Mouse (Mus musculus) MEL-GATA-1-ER (cell line): ENCODE results near the gene Foxn2.

Experiments
- DNase-seq: peaks from one replicate; pipeline ENCODE4 v3.0.0-alpha.2; 2012; ENCODE audit warnings: low read depth; ENCODE audit errors: extremely low read depth

Foxn2 gene

DNA sequence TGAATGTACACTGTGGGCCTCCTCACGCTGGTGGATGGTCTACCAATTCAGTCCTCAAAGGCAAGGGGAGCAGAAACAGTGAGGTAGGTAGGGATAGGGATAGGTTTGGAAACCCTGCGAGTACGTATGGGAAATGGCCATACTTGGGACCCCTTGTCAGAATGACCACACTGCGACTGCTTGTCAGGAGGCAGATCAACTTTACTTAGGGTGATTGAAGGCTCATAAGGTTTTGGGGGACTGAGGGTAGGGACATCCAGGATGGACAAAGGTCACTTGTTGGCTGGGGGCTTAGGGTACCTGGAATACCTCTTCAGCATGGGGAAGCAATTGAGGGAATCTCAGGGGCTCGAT, 51.6 kb downstream of the Foxn2 start:
- no peak for DNase-seq

- DNase-seq: no peak
Observed at GRCm38 (mm10) chr17:88493551-88493950, 53.0 kb downstream of the Foxn2 start.

DNA sequence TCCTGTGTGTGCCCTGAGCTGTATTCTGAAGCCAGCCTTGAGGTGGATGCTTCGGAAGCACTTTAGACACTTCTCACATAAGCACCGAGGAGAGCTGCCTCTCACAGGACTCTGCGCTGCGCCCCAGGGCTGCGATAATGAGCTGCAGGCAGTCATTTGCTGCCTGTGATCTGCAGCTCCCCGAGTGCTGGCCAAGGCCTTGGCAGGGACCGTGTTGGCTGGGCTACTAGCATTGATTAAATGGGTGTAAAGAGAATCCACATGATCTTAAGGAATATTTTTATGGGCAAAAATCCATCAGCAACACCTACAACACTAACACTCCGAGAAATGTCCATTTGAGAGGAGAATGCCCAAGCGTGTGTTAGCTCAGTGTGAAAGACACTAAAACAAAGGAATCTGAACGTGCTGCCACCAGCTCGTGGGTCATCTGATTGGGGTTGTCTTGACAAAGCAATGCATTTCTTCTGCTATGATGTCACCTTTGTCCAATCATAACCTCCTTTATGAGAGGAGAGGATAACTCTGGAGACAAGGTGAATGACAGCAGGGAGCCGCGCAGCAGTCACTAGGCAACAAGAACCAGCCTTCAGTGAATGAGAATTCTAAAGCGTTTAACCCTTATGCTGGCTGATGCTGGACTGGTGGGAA, 53.7 kb downstream of the Foxn2 start:
- no peak for DNase-seq

DNA sequence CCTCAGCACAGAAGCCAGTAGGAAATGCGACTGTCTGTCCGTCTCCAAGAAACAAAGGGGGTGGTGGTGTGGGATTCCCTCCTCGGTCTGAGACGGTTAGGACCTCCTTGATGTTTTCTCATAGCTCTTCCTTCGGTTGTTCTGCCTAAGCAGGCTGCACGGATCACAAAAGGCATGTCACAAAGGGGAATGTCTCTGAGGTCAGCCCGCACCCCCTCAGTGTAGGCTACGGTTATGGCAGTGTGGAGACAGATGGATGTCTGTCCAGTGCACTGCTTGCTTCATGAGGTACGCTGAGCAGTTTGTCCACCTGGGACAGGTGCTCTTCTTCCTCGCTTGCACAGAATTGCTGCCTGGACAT, 54.2 kb downstream of the Foxn2 start:
- DNase-seq: no peak

GRCm38 (mm10) chr17:88498090-88498682, 57.7 kb downstream of the Foxn2 start:
- no peak for DNase-seq

- DNase-seq: no peak
Observed at GRCm38 (mm10) chr17:88504056-88504455, 63.5 kb downstream of the Foxn2 start.

GRCm38 (mm10) chr17:88505275-88505723, 64.8 kb downstream of the Foxn2 start:
- DNase-seq: no peak

DNA sequence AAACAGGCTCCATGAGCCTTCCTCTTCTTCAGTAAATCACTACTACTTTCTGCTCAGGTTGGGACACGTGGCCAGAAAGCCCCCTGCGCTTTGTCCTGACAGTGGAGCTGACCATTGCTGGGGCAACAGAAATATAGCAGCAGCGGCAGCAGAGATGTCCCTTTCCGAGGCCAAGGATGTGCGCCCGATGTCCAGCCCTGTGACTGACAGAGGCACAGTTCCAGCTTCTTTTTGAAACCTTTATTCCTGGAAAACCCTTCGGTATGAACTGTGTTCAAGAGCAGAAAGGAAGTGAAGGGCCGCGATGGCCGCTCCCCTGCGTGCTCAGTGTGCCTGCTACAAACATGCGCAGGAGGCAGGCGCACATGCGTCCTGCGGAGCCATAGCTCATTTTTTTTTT, 65.4 kb downstream of the Foxn2 start:
- no peak for DNase-seq

DNA sequence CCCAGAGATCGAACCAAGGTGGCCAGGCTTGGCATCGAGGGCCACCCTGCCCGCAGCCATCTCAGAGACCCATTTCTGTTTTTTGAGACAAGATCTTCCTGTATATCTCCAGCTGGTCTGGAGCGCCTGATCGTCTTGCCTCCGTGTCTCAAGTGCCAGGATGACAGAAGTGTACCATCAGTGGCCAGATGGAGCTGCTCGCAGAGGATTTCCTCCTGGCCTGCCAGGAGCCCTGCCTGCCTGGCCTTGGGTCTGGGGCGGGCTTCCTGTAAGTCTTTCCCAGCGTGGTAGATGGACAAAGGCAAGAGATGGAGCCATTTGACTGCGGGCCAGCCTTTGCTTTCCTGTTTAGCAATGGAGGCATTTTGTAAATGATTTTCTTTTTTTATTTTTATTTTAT, 66.9 kb downstream of the Foxn2 start:
- DNase-seq: no peak

DNA sequence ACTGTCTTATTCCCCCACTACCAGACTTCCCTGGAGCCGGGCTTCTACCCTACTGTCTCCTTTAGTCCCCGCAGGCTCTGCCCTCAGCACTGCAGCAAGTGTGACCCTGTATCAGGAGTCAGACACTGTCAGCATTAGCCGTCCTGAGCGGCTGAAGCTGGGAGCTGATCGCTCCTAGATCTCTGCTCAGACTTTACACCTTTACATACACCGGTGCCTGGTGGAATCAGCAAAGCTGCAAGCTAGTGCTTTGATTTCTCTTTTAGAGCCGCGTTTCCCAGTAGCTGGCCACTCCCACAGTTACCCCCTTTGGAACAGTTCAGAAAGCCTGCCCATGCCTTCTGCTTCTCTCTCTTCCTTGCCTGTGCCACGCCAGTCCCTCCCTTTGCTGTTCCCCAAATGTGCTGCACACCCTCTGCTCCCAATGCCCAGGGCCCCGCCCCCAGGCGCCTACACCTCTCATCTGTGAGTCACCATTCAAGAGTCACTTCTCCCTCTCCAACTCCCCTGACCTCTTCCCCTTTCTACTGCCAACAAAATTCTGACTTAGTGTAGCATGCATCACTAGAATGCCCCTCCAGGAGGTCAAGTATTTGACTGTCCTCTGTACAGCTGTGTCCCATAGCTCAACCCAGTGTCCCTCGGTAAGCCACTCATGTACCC, 68.5 kb downstream of the Foxn2 start:
- DNase-seq: peak; percentile 82

DNA sequence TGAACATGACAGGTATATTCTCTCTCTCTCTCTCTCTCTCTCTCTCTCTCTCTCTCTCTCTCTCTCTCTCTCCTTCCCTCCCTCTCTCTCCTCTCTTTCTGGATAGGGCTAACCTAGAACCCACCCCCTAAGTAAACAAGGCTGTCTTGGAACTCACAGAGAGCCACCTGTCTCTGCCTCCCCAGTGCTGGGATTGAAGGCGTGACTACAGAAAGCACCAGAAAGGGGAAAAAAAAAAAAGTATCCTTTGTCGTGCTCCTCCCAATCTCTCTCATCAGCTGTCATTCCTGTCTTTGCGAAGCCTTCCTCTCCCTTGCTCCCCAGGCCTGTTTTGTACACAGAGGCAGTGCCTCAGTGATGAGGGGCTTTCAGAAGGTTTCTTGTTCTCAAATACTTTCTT, 69.5 kb downstream of the Foxn2 start:
- no peak for DNase-seq

DNA sequence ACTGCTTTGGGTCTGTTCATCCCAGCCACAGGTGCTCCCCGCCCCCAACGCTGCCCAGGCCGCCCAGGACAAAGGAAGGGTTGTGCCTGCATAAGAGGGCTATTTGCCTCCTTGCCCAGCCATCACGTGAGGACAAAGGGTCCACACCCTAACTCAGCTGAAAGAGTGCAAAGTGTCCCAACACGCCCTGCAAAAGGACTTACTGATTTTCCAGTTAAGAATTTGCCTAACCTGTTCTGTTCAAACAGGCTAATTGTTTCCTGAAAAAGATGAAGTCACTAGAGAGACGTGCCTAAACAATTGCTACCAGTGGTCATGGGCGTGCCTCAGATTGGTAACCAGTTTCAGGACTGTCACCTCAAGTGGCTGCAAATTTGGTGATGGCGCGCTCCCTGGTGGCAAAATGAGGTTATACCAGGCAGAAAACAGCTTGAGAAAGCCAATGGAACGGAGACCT, 70.6 kb downstream of the Foxn2 start:
- peak; percentile 77 for DNase-seq

DNA sequence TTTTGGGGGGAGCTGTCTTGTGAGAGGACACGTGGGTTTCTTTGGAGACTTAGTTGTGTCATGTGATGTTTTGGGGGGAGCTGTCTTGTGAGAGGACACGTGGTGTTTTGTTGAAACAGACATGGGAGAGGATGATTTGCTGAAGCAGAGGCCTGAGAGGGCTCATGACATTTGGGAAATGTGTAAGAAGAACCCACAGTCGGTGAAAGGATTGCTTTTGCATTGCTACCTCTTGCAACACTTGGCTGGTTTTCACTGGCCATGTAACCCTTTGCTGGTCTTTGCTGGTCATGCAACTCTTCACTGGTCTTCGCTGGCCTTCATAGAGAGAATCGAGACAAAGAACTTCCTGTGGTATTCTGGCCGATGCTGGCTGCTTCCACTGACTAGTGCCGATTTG, 76.0 kb downstream of the Foxn2 start:
- DNase-seq: no peak

DNA sequence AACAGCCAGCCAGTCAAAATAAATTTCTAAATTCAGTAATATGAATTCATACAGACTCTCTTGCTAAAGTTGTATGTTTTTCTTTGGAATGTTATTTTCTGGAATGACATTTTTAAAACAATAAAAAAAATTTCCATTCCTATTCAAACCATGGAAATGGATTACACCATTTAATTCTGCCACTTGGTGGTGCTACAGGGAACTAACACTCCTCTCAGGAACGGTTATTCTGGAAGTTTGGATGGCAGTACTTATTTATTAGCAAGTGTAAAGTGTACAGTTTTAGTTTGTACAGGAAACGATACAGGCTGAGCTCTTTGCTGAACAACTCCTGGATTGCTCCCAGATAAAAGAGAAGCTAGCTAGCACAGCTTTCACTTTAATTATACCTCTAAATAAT, 87.3 kb downstream of the Foxn2 start:
- peak; percentile 29 for DNase-seq

DNA sequence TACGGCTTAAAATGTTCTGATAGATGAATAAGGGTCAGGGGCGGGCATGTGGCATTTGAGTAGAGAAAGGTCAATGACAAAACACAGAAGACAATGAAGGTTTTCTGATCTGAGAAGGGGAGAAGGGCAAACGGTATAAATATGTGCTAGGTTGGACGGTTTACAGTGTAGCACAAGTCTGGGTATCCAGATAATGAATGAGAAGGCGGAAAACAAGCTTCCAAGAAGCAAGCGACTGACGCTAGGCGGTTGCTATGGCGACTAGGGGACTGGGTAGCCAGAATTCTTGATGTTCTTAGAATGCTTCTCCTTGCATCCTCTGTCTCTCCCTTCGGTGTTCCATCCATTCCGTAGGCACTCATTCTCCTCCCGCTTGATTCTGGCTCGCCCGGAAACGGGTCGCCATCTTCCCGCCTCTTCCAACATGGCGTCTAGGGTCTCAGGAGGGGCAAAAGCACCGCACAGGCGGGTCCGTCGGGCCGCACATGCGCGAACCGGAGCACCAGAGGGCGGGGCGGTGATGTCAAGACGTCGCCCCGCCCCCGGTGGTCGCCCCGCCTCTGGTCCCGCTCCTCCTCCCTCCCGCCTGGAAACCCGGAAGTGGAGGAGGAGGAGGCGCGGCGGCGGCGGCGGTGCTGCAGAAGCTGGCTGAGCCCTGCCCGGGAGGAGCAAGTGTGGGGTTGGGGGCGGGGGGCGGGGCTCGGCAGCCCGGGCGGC, 89.2 kb downstream of the Foxn2 start, which contains the start of gene Ppp1r21:
Ppp1r21 (plus strand) TSS at position 600 of the 717 bp plus-strand sequence.
- peak; percentile 75 for DNase-seq

GRCm38 (mm10) chr17:88530236-88530619, 89.7 kb downstream of the Foxn2 start:
- DNase-seq: peak; percentile 27

- no peak for DNase-seq
Observed at GRCm38 (mm10) chr17:88530667-88531066, 90.2 kb downstream of the Foxn2 start.

GRCm38 (mm10) chr17:88531176-88531575, 90.7 kb downstream of the Foxn2 start:
- no peak for DNase-seq

GRCm38 (mm10) chr17:88537842-88538430, 97.4 kb downstream of the Foxn2 start:
- no peak for DNase-seq
